Comparison of ENCODE assay signal across 8 mouse cellular contexts in genomic region chr5:96793953-96794635, GRCm38 (mm10). TPM values are rescaled to one million over a fixed set of nuclear protein-coding genes. Genes with fewer than 3 reads are reported as not detected.
A peak's percentile ranks its signal among the peaks of the same experiment; 100 is the strongest.
DNase-seq lines count a peak whose midpoint lies in the region; ATAC-seq and TF ChIP-seq lines count a peak whose summit lies in the region.
"Had no signal": no experiment of that assay in that cellular context is flagged by ENCODE, and none has a peak within 500 bp of the region (broad histone marks: within the 10 kb centered on the region; RNA-seq: fewer than 3 reads in every experiment).

No protein-coding gene starts in this region.

- H3K4me3 ChIP-seq in C2C12 (ENCODE audit: insufficient read depth, poor library complexity, severe bottlenecking) = peak overlapping the region; percentile 71
- H3K4me3 ChIP-seq in lung, embryonic 16.5 days (ENCODE audit: low read length) = peak overlapping the region; percentile 63

- H3ac ChIP-seq in C2C12 (ENCODE audit: control insufficient read depth, insufficient read length, low read depth) = peak overlapping the region; percentile 89

- peak; percentile 23 for DNase-seq in Muller cell, postnatal 12 days (ENCODE audit: inconsistent ontology term)
- DNase-seq in urinary bladder, postnatal 10 days (ENCODE audit: low spot score) = no peak
- DNase-seq in gastrocnemius, postnatal 10 days = no peak
- no peak for DNase-seq in cerebellum, adult 11 months
- DNase-seq: cerebellum, adult 9-11 months had no signal

- peak overlapping the region; percentile 72 for H3K9ac ChIP-seq in lung, embryonic 16.5 days (ENCODE audit: low read length)

- peaks cover 58% of the 10 kb centered on the region for H3K79me2 ChIP-seq in C2C12 (ENCODE audit: control insufficient read depth, insufficient read depth)

- H3K79me3 ChIP-seq in C2C12 (ENCODE audit: low read depth) = peaks cover 44% of the 10 kb centered on the region

- TF ChIP-seq CTCF in C2C12 (IDR thresholded peaks at IDR 0.05; ENCODE audit: control insufficient read depth, insufficient read depth, insufficient read length) = no peak

- ATAC-seq in hematopoietic stem cell, adult 5-6 weeks (replicated peaks in 1 of 2; ENCODE audit: insufficient read depth in 1 of 2, low FRiP score in 2 of 2, low TSS enrichment in 1 of 2, low read depth in 1 of 2, poor library complexity in 2 of 2, severe bottlenecking in 2 of 2) = peak; percentile 65; a peak in 3 of 4 replicates
- no peak for ATAC-seq in lung, embryonic 16.5 days (ENCODE audit: low read depth)

- peak overlapping the region; percentile 76 for H3K27ac ChIP-seq in lung, embryonic 16.5 days (ENCODE audit: low read length)

- WGBS in lung, embryonic 16.5 days = 23% methylated on average over 10 of the region's 10 CpGs

- peak overlapping the region; percentile 62 for H3K4me2 ChIP-seq in lung, embryonic 16.5 days (ENCODE audit: low read depth, low read length)

- peaks cover 14% of the 10 kb centered on the region for H3K4me1 ChIP-seq in lung, embryonic 16.5 days (replicated peaks; ENCODE audit: control insufficient read depth, insufficient read depth, low read length)

- H3K9me3 ChIP-seq in lung, embryonic 16.5 days (ENCODE audit: control insufficient read depth, low read length) = no peaks in the 10 kb centered on the region

- no peaks in the 10 kb centered on the region for H3K27me3 ChIP-seq in C2C12 (ENCODE audit: control insufficient read depth, insufficient read depth, insufficient read length)
- H3K27me3 ChIP-seq in lung, embryonic 16.5 days (ENCODE audit: control insufficient read depth, insufficient read depth, low read depth, low read length) = no peaks in the 10 kb centered on the region

- peaks cover 22% of the 10 kb centered on the region for H3K36me3 ChIP-seq in C2C12 (ENCODE audit: control insufficient read depth, insufficient read depth)
- H3K36me3 ChIP-seq in lung, embryonic 16.5 days (ENCODE audit: control insufficient read depth, insufficient read depth, low read length) = no peaks in the 10 kb centered on the region; the same call in 1 of the 2 replicates

TF ChIP-seq in C2C12, 6 proteins besides CTCF, POLR2A, EP300 and RAD21:
- TF ChIP-seq CEBPB (IDR thresholded peaks at IDR 0.05; ENCODE audit: low read depth) = no peak
- no peak for TF ChIP-seq MAX (IDR thresholded peaks at IDR 0.05)
- TF ChIP-seq MYOD1 (IDR thresholded peaks at IDR 0.05; ENCODE audit: control insufficient read depth, insufficient read length, low read depth) = no peak
- no peak for TF ChIP-seq USF1 (IDR thresholded peaks at IDR 0.05; ENCODE audit: low read depth)
- TF ChIP-seq FOSL1 (IDR thresholded peaks at IDR 0.05; ENCODE audit: insufficient read depth, low read length, poor library complexity, severe bottlenecking) = no peak
- no peak for TF ChIP-seq MYOG (IDR thresholded peaks at IDR 0.05; ENCODE audit: control insufficient read depth, extremely low read depth, insufficient read length)

RNA-seq across cellular contexts. Expression of gene Anxa3, which starts 1.0 kb away (rescaled TPM):
- polyA plus RNA-seq in C2C12 (2012; fragmentation: generic; extraction: Trizol) = 169 TPM
- total RNA-seq in hematopoietic stem cell, adult 5-6 weeks (2017) = 16.0 and 62.3 TPM in 2 replicates
- 95.7 and 124 TPM in 2 replicates for polyA plus RNA-seq in lung, embryonic 16.5 days (2015; fragmentation: Nextera tagmentation; extraction: Ambion mirVana)
- 10 to 100 TPM; 20.0 to 30.6 TPM for total RNA-seq in gastrocnemius, postnatal 10 days (2021)
